Mouse (Mus musculus) limb, embryonic 14.5 days (tissue): ENCODE data around the gene Zfp326. TPM values are rescaled to one million over a fixed set of nuclear protein-coding genes. Genes with fewer than 3 reads are reported as not detected.

Experiments
- ATAC-seq: fragments of 200-750 bp; cut with Nextera tagmentation; 2 replicates; pipeline ENCODE4 v1.8.0; 2017; ENCODE audit warnings: low read depth, moderate number of reproducible peaks, moderate TSS enrichment; ENCODE audit not compliant: low FRiP score
- DNase-seq: peaks from one replicate; pipeline ENCODE4 v3.0.0-alpha.2; 2015; ENCODE audit warnings: low spot score
- H3K27ac ChIP-seq: fragments of 300-500 bp; sonication (generic); replicated peaks from 2 replicates; pipeline ENCODE4 v1.5.1; 2014; ENCODE audit warnings: low read depth, mild to moderate bottlenecking, low read length, moderate library complexity, mixed read lengths
- H3K27me3 ChIP-seq: fragments of 300-500 bp; sonication (generic); 2 replicates; pipeline ENCODE4 v1.6.1; 2014; ENCODE audit warnings: low read length, mixed read lengths; ENCODE audit not compliant: control insufficient read depth, insufficient read depth
- H3K36me3 ChIP-seq: fragments of 300-500 bp; sonication (generic); 2 replicates; pipeline ENCODE4 v1.6.1; 2014; ENCODE audit warnings: mild to moderate bottlenecking, low read length, moderate library complexity, mixed read lengths; ENCODE audit not compliant: control insufficient read depth, insufficient read depth
- H3K4me1 ChIP-seq: fragments of 300-500 bp; sonication (generic); 2 replicates; pipeline ENCODE4 v1.6.1; 2014; ENCODE audit warnings: antibody characterized with exemption, low read length, mixed read lengths; ENCODE audit not compliant: control insufficient read depth, insufficient read depth
- H3K4me2 ChIP-seq: fragments of 300-500 bp; sonication (generic); replicated peaks from 2 replicates; pipeline ENCODE4 v1.6.1; 2014; ENCODE audit warnings: low read depth, mild to moderate bottlenecking, low read length, moderate library complexity; ENCODE audit not compliant: severe bottlenecking
- H3K4me3 ChIP-seq: fragments of 300-500 bp; sonication (generic); replicated peaks from 2 replicates; pipeline ENCODE4 v1.5.1; 2014; ENCODE audit warnings: low read length
- H3K9ac ChIP-seq: fragments of 300-500 bp; sonication (generic); 2 replicates; pipeline ENCODE4 v1.6.1; 2014; ENCODE audit warnings: mild to moderate bottlenecking, low read depth, low read length, moderate library complexity; ENCODE audit not compliant: severe bottlenecking
- H3K9me3 ChIP-seq: fragments of 300-500 bp; sonication (generic); 2 replicates; pipeline ENCODE4 v1.6.1; 2016; ENCODE audit warnings: low read length; ENCODE audit not compliant: control insufficient read depth
- POLR2A ChIP-seq: fragments of 200-500 bp; IDR thresholded peaks from 2 replicates; pipeline ENCODE4 v1.8.0; 2012; ENCODE audit warnings: inconsistent platforms, mild to moderate bottlenecking, moderate library complexity, borderline replicate concordance; ENCODE audit not compliant: insufficient read depth, insufficient read length; ENCODE audit errors: extremely low read depth
- WGBS: fragments of 180-500 bp; shearing (Covaris S2); extraction: QIAGEN DNeasy Blood & Tissue Kit; methylation state at CpG from one replicate; pipeline ENCODE4 v1.1.7; 2014; 5-methylcytosine and 5-hydroxymethylcytosine counted together
- polyA plus RNA-seq, 2 experiments: library from polyadenylated mRNA; depleted of rRNA in 1 of 2; stranded (reverse) in 1 of 2; unstranded in 1 of 2; fragments of >200 nt; fragmentation: Nextera tagmentation in 1 of 2; extraction: Ambion mirVana in 1 of 2; gene quantifications; 2 replicates each; pipeline versions ENCODE4 v1.2.1 to v1.2.3; 2012 to 2014

Gene Zfp326
- polyA plus RNA-seq, 2 experiments = 32.5 to 56.5 TPM

GRCm38 (mm10) chr5:105922818-105923487, 46.6 kb downstream of the Zfp326 start:
- H3K36me3 ChIP-seq = peaks cover 19% of the 10 kb centered on the region
- no peak overlapping the region for H3K9ac ChIP-seq
- H3K4me2 ChIP-seq = no peak overlapping the region
- DNase-seq (no peak), ATAC-seq (no peak)
- no peaks in the 10 kb centered on the region for H3K4me1 ChIP-seq
- no peak overlapping the region for H3K4me3 ChIP-seq
- WGBS = 54% methylated on average over 12 of the region's 12 CpGs
- TF ChIP-seq POLR2A = no peak
- H3K27ac ChIP-seq = no peak overlapping the region
- H3K9me3 ChIP-seq = no peaks in the 10 kb centered on the region
- no peaks in the 10 kb centered on the region for H3K27me3 ChIP-seq

- Histone ChIP-seq H3K27ac (no peak overlapping the region), H3K36me3 (peaks cover 7% of the 10 kb centered on the region), H3K4me1 (no peaks in the 10 kb centered on the region), H3K4me3 (no peak overlapping the region), H3K9ac (no peak overlapping the region), H3K4me2 (no peak overlapping the region), H3K27me3 (no peaks in the 10 kb centered on the region), H3K9me3 (no peaks in the 10 kb centered on the region)
- DNase-seq = peak; percentile 45
- ATAC-seq = no peak
- WGBS = 78% methylated on average over 8 of the region's 8 CpGs
- no peak for TF ChIP-seq POLR2A
Measured at GRCm38 (mm10) chr5:105924347-105924746, 48.0 kb downstream of the Zfp326 start.

GRCm38 (mm10) chr5:105925568-105926255, 49.3 kb downstream of the Zfp326 start:
- ATAC-seq (no peak), DNase-seq (peak; percentile 25)
- Histone ChIP-seq H3K36me3 (0 out of 2 replicates have a peak, but pooled peaks cover 5% of the 10 kb centered on the region), H3K4me1 (no peaks in the 10 kb centered on the region), H3K9me3 (no peaks in the 10 kb centered on the region), H3K4me3 (no peak overlapping the region), H3K27me3 (no peaks in the 10 kb centered on the region), H3K27ac (no peak overlapping the region), H3K9ac (no peak overlapping the region), H3K4me2 (no peak overlapping the region)
- 53% methylated on average over 14 of the region's 14 CpGs for WGBS
- no peak for TF ChIP-seq POLR2A

- TF ChIP-seq POLR2A = no peak
- WGBS = 27% methylated on average over 3 of the region's 3 CpGs
- no peak for ATAC-seq
Measured at GRCm38 (mm10) chr5:105930282-105930681, 53.9 kb downstream of the Zfp326 start.

GRCm38 (mm10) chr5:105932392-105932791, 56.0 kb downstream of the Zfp326 start:
- no peaks in the 10 kb centered on the region for H3K27me3 ChIP-seq
- DNase-seq (no peak), ATAC-seq (no peak)
- no peak overlapping the region for H3K27ac ChIP-seq
- no peak overlapping the region for H3K4me3 ChIP-seq
- TF ChIP-seq POLR2A = no peak
- H3K4me1 ChIP-seq = no peaks in the 10 kb centered on the region
- no peak overlapping the region for H3K9ac ChIP-seq
- H3K9me3 ChIP-seq = peaks cover 6% of the 10 kb centered on the region
- H3K36me3 ChIP-seq = no peaks in the 10 kb centered on the region
- H3K4me2 ChIP-seq = no peak overlapping the region
- 95% methylated on average over 1 of the region's 1 CpGs for WGBS

More at GRCm38 (mm10) chr5:105930282-105930681, 53.9 kb downstream of the Zfp326 start:
- Histone ChIP-seq H3K9ac (no peak overlapping the region), H3K4me2 (no peak overlapping the region), H3K4me1 (no peaks in the 10 kb centered on the region), H3K36me3 (0 out of 2 replicates have a peak, but pooled peaks cover under 1% of the 10 kb centered on the region), H3K4me3 (no peak overlapping the region), H3K27me3 (no peaks in the 10 kb centered on the region), H3K27ac (no peak overlapping the region), H3K9me3 (peaks cover 6% of the 10 kb centered on the region)
- DNase-seq = no peak
